8 mouse cellular contexts compared by ENCODE assay signal in the genomic region with DNA sequence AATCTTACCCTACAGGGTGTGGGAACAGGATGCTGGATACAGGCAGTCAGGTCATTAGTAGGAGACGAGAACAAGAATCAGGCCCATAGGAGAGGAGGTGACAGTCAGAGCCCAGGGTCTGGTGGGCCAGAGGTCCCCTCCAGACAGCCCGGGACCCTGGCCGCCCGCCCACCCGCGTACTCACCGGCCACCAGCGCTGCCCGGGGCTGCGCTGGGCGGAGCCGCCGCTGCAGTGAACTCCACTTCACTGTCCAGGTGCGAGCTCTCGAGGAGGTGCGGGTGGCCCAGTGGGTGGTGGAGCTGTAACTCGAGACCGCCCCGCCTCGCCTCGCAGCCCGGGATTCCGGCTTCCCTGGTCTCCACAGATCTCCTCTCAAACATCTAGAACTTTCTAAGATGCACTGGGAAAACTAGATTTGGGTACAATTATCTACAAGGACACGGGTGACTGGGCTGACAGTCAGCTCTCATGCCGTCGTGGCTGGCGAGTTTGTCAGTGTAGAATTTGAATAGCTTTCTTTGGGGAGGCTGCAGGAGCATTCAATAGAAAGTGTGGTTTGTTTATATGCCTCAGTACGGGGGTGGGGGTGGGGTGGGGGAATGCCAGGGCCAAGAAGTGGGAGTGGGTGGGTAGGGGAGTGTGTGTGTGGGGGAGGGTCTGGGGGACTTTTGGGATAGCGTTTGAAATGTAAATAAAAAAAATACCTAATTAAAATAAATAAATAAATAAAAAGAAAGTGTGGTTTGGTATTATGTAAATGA. TPM values are rescaled to one million over a fixed set of nuclear protein-coding genes. Genes with fewer than 3 reads are reported as not detected.
A peak's percentile ranks its signal among the peaks of the same experiment; 100 is the strongest.
DNase-seq lines count a peak whose midpoint lies in the region; ATAC-seq and TF ChIP-seq lines count a peak whose summit lies in the region.
"Had no signal": no experiment of that assay in that cellular context is flagged by ENCODE, and none has a peak within 500 bp of the region (broad histone marks: within the 10 kb centered on the region; RNA-seq: fewer than 3 reads in every experiment).

TSS of gene Slc26a5 (minus strand) at position 259 of the 762 bp plus-strand sequence.

- DNase-seq in right cerebral cortex, postnatal 14 days, result peak; percentile 11
- no peak for DNase-seq in right cerebral cortex, postnatal 10 days (ENCODE audit: low spot score in 2 of 2)
- peak; percentile 4 to 25 for DNase-seq in lung, postnatal 4 days
- DNase-seq in thymus, adult 2 months, result no peak

- TF ChIP-seq CTCF in thymus, adult 2 months (IDR thresholded peaks at IDR 0.05; ENCODE audit: borderline replicate concordance, control insufficient read depth, extremely low read depth, insufficient read depth, low read length, poor library complexity), result no peak

- H3K4me2 ChIP-seq in embryonic facial prominence, embryonic 12.5 days (replicated peaks), result peak within 1 kb of the TSS; percentile 60
- peak within 1 kb of the TSS; percentile 52 for H3K4me2 ChIP-seq in intestine, embryonic 16.5 days (ENCODE audit: low read depth, low read length)

- H3K36me3 ChIP-seq in embryonic facial prominence, embryonic 12.5 days, result no peaks in the 10 kb centered on the region
- H3K36me3 ChIP-seq in intestine, embryonic 16.5 days (ENCODE audit: control insufficient read depth, insufficient read depth, low read length), result no peaks in the 10 kb centered on the region
- H3K36me3 ChIP-seq in thymus, adult 2 months (ENCODE audit: control insufficient read depth, insufficient read depth, low read length), result no peaks in the 10 kb centered on the region

- ATAC-seq in embryonic facial prominence, embryonic 12.5 days (ENCODE audit: insufficient number of reproducible peaks, insufficient read depth, low FRiP score, low TSS enrichment), result no peak
- peak; percentile 38; the same call in 1 of the 2 replicates for ATAC-seq in intestine, embryonic 16.5 days
- ATAC-seq in granulocyte monocyte progenitor cell, adult 5-6 weeks (replicated peaks; ENCODE audit: poor library complexity, severe bottlenecking), result no peak

- H3K9me3 ChIP-seq in embryonic facial prominence, embryonic 12.5 days, result no peaks in the 10 kb centered on the region
- no peaks in the 10 kb centered on the region for H3K9me3 ChIP-seq in intestine, embryonic 16.5 days (ENCODE audit: control insufficient read depth, low read length)

- peak within 1 kb of the TSS; percentile 19 for H3K4me3 ChIP-seq in embryonic facial prominence, embryonic 12.5 days
- peak within 1 kb of the TSS; percentile 21 for H3K4me3 ChIP-seq in intestine, embryonic 16.5 days (ENCODE audit: low read length)
- no peak within 1 kb of the TSS for H3K4me3 ChIP-seq in thymus, adult 2 months (ENCODE audit: control insufficient read depth, insufficient read depth, low read length)

- WGBS in embryonic facial prominence, embryonic 12.5 days, result under 1% methylated on average over 29 of the region's 29 CpGs
- under 1% methylated on average over 29 of the region's 29 CpGs for WGBS in intestine, embryonic 16.5 days
- 11% methylated on average over 29 of the region's 29 CpGs for WGBS in thymus, adult 2 months

- H3K27me3 ChIP-seq in embryonic facial prominence, embryonic 12.5 days, result no peaks in the 10 kb centered on the region
- peaks cover 4% of the 10 kb centered on the region; the same call in 1 of the 2 replicates for H3K27me3 ChIP-seq in intestine, embryonic 16.5 days (replicated peaks; ENCODE audit: control insufficient read depth, insufficient read depth, low read length)
- no peaks in the 10 kb centered on the region; the same call in 1 of the 2 replicates for H3K27me3 ChIP-seq in thymus, adult 2 months (ENCODE audit: control insufficient read depth, insufficient read depth, low read length)

- no peak within 1 kb of the TSS for H3K9ac ChIP-seq in embryonic facial prominence, embryonic 12.5 days
- H3K9ac ChIP-seq in intestine, embryonic 16.5 days (ENCODE audit: low read depth, low read length), result no peak within 1 kb of the TSS

- peaks cover 11% of the 10 kb centered on the region; the same call in 1 of the 2 replicates for H3K4me1 ChIP-seq in embryonic facial prominence, embryonic 12.5 days
- H3K4me1 ChIP-seq in intestine, embryonic 16.5 days (ENCODE audit: control insufficient read depth, insufficient read depth, low read length), result peaks cover 3% of the 10 kb centered on the region; the same call in 1 of the 2 replicates
- no peaks in the 10 kb centered on the region for H3K4me1 ChIP-seq in thymus, adult 2 months (replicated peaks; ENCODE audit: control insufficient read depth, insufficient read depth, low read length)

- TF ChIP-seq POLR2A in thymus, adult 2 months (IDR thresholded peaks at IDR 0.05; ENCODE audit: control insufficient read depth, extremely low read depth, insufficient read depth, low read length, poor library complexity), result no peak

- H3K27ac ChIP-seq in embryonic facial prominence, embryonic 12.5 days, result no peak within 1 kb of the TSS
- no peak within 1 kb of the TSS for H3K27ac ChIP-seq in intestine, embryonic 16.5 days (ENCODE audit: low read length)
- no peak within 1 kb of the TSS for H3K27ac ChIP-seq in thymus, adult 2 months (ENCODE audit: control insufficient read depth, insufficient read depth, low read length)

RNA-seq across cellular contexts. Expression of gene Slc26a5, which starts in this region (rescaled TPM):
- 0.09 and 0.23 TPM in 2 replicates for polyA plus RNA-seq in embryonic facial prominence, embryonic 12.5 days (2016; fragmentation: Nextera tagmentation; extraction: Ambion mirVana)
- polyA plus RNA-seq in intestine, embryonic 16.5 days (2015; fragmentation: Nextera tagmentation; extraction: Ambion mirVana), result 0.12 and 0.13 TPM in 2 replicates
- not detected in 2 replicates for polyA plus RNA-seq in thymus, adult 2 months (2012; rRNA removed)
- not detected in 2 replicates for total RNA-seq in granulocyte monocyte progenitor cell, adult 5-6 weeks (2014; fragmentation: Nextera tagmentation)
- total RNA-seq in granulocyte monocyte progenitor cell, adult 5-6 weeks (2017), result not detected in 2 replicates
- total RNA-seq: neutrophil, adult 5-6 weeks had no signal

Comparison
In these comparisons a context has a peak if more than half of its experiments do, and no peak if none do; other contexts are left out.
1. DNase-seq: peak in right cerebral cortex, postnatal 14 days (single experiment) and lung, postnatal 4 days (2 of 2); none in right cerebral cortex, postnatal 10 days (0 of 2) and thymus, adult 2 months (single experiment).
2. Peak in ATAC-seq, H3K4me3 ChIP-seq and H3K4me2 ChIP-seq in intestine, embryonic 16.5 days; RNA of the gene not detected or under 1 TPM.